Mouse (Mus musculus) brain, embryonic 14.5 days (tissue): ENCODE measurements around the gene Spag5. TPM values are rescaled to one million over a fixed set of nuclear protein-coding genes. Genes with fewer than 3 reads are reported as not detected.

ENCODE experiments used
- DNase-seq: peaks from one replicate; pipeline ENCODE4 v3.0.0-alpha.2; 2011; ENCODE audit warnings: low read depth
- CTCF ChIP-seq: fragments of 200-500 bp; IDR thresholded peaks from 2 replicates; pipeline ENCODE4 v1.5.1; 2012; ENCODE audit warnings: inconsistent platforms, mild to moderate bottlenecking, moderate library complexity, borderline replicate concordance; ENCODE audit not compliant: insufficient read depth, insufficient read length; ENCODE audit errors: extremely low read depth
- POLR2A ChIP-seq: fragments of 200-500 bp; IDR thresholded peaks from 2 replicates; pipeline ENCODE4 v1.6.1; 2012; ENCODE audit warnings: mild to moderate bottlenecking, inconsistent platforms, borderline replicate concordance; ENCODE audit not compliant: poor library complexity, insufficient read depth, insufficient read length, severe bottlenecking; ENCODE audit errors: extremely low read depth
- polyA plus RNA-seq: library from polyadenylated mRNA; depleted of rRNA; stranded (reverse); fragments of >200 nt; gene quantifications from 2 replicates; pipeline ENCODE4 v1.2.3, GENCODE M21; 2012; rRNA removed

The Spag5 gene
- polyA plus RNA-seq, 1 experiment: 22.0 TPM

GRCm38 (mm10) chr11:78363309-78364007, 62.1 kb downstream of the Spag5 start:
- no peak for DNase-seq
- TF ChIP-seq POLR2A: no peak
- TF ChIP-seq CTCF: no peak

GRCm38 (mm10) chr11:78364103-78364502, 62.8 kb downstream of the Spag5 start:
- TF ChIP-seq CTCF: no peak
- TF ChIP-seq POLR2A: no peak
- DNase-seq: no peak

GRCm38 (mm10) chr11:78367456-78368225, 66.3 kb downstream of the Spag5 start:
- DNase-seq: no peak
- TF ChIP-seq CTCF (no peak), POLR2A (no peak)

GRCm38 (mm10) chr11:78370389-78370788, 69.1 kb downstream of the Spag5 start:
- no peak for TF ChIP-seq POLR2A
- DNase-seq: no peak

- DNase-seq: no peak
Measured at GRCm38 (mm10) chr11:78371711-78372110, 70.4 kb downstream of the Spag5 start.

More at GRCm38 (mm10) chr11:78371711-78372110, 70.4 kb downstream of the Spag5 start:
- TF ChIP-seq CTCF (no peak), POLR2A (no peak)

Other genes with a start within 250 kb of the Spag5 start
- 31.5 and 40.6 TPM in 2 replicates for gene Eral1, start 221.1 kb upstream of the Spag5 start, polyA plus RNA-seq
- gene Fam222b, start 206.9 kb upstream of the Spag5 start, polyA plus RNA-seq: 19.8 and 36.5 TPM in 2 replicates
- 204 and 250 TPM in 2 replicates for gene Traf4, start 135.9 kb upstream of the Spag5 start, polyA plus RNA-seq
- 8.1 and 13.8 TPM in 2 replicates for gene Nek8, start 124.9 kb upstream of the Spag5 start, polyA plus RNA-seq
- 13.1 and 15.4 TPM in 2 replicates for gene Tlcd1, start 124.8 kb upstream of the Spag5 start, polyA plus RNA-seq
- gene Rpl23a, start 117.9 kb upstream of the Spag5 start, polyA plus RNA-seq: 1,462 and 1,587 TPM in 2 replicates
- gene Rab34, start 113.1 kb upstream of the Spag5 start, polyA plus RNA-seq: 67.6 and 98.9 TPM in 2 replicates
- 0.43 and 1.0 TPM in 2 replicates for gene Proca1, start 108.1 kb upstream of the Spag5 start, polyA plus RNA-seq
- 109 and 130 TPM in 2 replicates for gene Sdf2, start 55.8 kb upstream of the Spag5 start, polyA plus RNA-seq
- gene Supt6, start 55.5 kb upstream of the Spag5 start, polyA plus RNA-seq: 17.3 and 39.5 TPM in 2 replicates
- 60.9 and 71.2 TPM in 2 replicates for gene 2610507B11Rik, start 39.8 kb upstream of the Spag5 start, polyA plus RNA-seq
- 0.49 and 0.72 TPM in 2 replicates for gene BC030499, start 10.7 kb upstream of the Spag5 start, polyA plus RNA-seq
- gene Aldoc, start 21.4 kb downstream of the Spag5 start, polyA plus RNA-seq: 126 and 134 TPM in 2 replicates
- gene Pigs, start 26.9 kb downstream of the Spag5 start, polyA plus RNA-seq: 75.3 and 81.7 TPM in 2 replicates
- gene Unc119, start 42.0 kb downstream of the Spag5 start, polyA plus RNA-seq: 137 and 174 TPM in 2 replicates
- 0.03 TPM in 2 replicates for gene Foxn1, start 85.0 kb downstream of the Spag5 start, polyA plus RNA-seq
- not detected in 2 replicates for gene Slc13a2, start 120.7 kb downstream of the Spag5 start, polyA plus RNA-seq
- gene Slc46a1, start 164.2 kb downstream of the Spag5 start, polyA plus RNA-seq: 15.1 and 15.5 TPM in 2 replicates
- gene Sarm1, start 196.2 kb downstream of the Spag5 start, polyA plus RNA-seq: 43.3 and 53.5 TPM in 2 replicates
- 68.0 and 125 TPM in 2 replicates for gene Vtn, start 197.6 kb downstream of the Spag5 start, polyA plus RNA-seq
- 0.15 and 0.32 TPM in 2 replicates for gene Sebox, start 201.9 kb downstream of the Spag5 start, polyA plus RNA-seq
- 49.9 and 65.5 TPM in 2 replicates for gene Tmem199, start 210.6 kb downstream of the Spag5 start, polyA plus RNA-seq
- 106 and 117 TPM in 2 replicates for gene Poldip2, start 210.7 kb downstream of the Spag5 start, polyA plus RNA-seq
- 47.2 and 55.3 TPM in 2 replicates for gene Tnfaip1, start 234.8 kb downstream of the Spag5 start, polyA plus RNA-seq
- 69.7 and 79.3 TPM in 2 replicates for gene Ift20, start 234.8 kb downstream of the Spag5 start, polyA plus RNA-seq
- 15.2 and 16.6 TPM in 2 replicates for gene Tmem97, start 249.2 kb downstream of the Spag5 start, polyA plus RNA-seq